ENCODE assay signal across 8 mouse cellular contexts in genomic region chr4:150001221-150001860, GRCm38 (mm10). TPM values are rescaled to one million over a fixed set of nuclear protein-coding genes. Genes with fewer than 3 reads are reported as not detected.
DNase-seq lines count a peak whose midpoint lies in the region; ATAC-seq and TF ChIP-seq lines count a peak whose summit lies in the region.

No protein-coding gene starts in this region.

- no peaks in the 10 kb centered on the region for H3K27me3 ChIP-seq in lung, embryonic 14.5 days (ENCODE audit: insufficient read depth, low read length)
- peaks cover 2% of the 10 kb centered on the region; the same call in 1 of the 2 replicates for H3K27me3 ChIP-seq in hindbrain, embryonic 10.5 days (ENCODE audit: insufficient read depth, poor library complexity, severe bottlenecking)

- no peak for TF ChIP-seq CTCF in lung, embryonic 14.5 days (IDR thresholded peaks at IDR 0.05; ENCODE audit: low read depth)

- DNase-seq in CD4-positive helper T cell, adult 2 months (ENCODE audit: low read depth, low spot score): peak; percentile 41
- peak; percentile 54 to 58 for DNase-seq in CD8-positive naive resting alpha-beta T cell, adult 2 months (ENCODE audit: low read depth in 2 of 2, low spot score in 2 of 2)
- peak; percentile 34 for DNase-seq in lung, embryonic 14.5 days
- no peak for DNase-seq in hindbrain, embryonic 10.5 days (ENCODE audit: low spot score)
- DNase-seq in left cerebral cortex, adult 18-20 months (ENCODE audit: low spot score in 2 of 2): no peak
- no peak for DNase-seq in layer of hippocampus, postnatal 14 days (ENCODE audit: low spot score in 2 of 2)
- DNase-seq in testis, postnatal 14 days (ENCODE audit: low spot score): no peak

- H3K4me1 ChIP-seq in lung, embryonic 14.5 days (ENCODE audit: insufficient read depth): peaks cover 49% of the 10 kb centered on the region
- H3K4me1 ChIP-seq in hindbrain, embryonic 10.5 days (replicated peaks): peaks cover 42% of the 10 kb centered on the region

- no peaks in the 10 kb centered on the region for H3K9me3 ChIP-seq in lung, embryonic 14.5 days (ENCODE audit: low read depth, low read length)
- H3K9me3 ChIP-seq in hindbrain, embryonic 10.5 days: no peaks in the 10 kb centered on the region

- 43% methylated on average over 10 of the region's 10 CpGs for WGBS in lung, embryonic 14.5 days
- WGBS in hindbrain, embryonic 10.5 days: 75% methylated on average over 10 of the region's 10 CpGs

- H3K4me3 ChIP-seq in lung, embryonic 14.5 days (ENCODE audit: low read depth, low read length): no peak overlapping the region
- no peak overlapping the region for H3K4me3 ChIP-seq in hindbrain, embryonic 10.5 days

- H3K36me3 ChIP-seq in lung, embryonic 14.5 days (ENCODE audit: insufficient read depth): no peaks in the 10 kb centered on the region
- no peaks in the 10 kb centered on the region for H3K36me3 ChIP-seq in hindbrain, embryonic 10.5 days

- H3K9ac ChIP-seq in lung, embryonic 14.5 days: no peak overlapping the region

- ATAC-seq in inflammation-experienced regulatory T-cells, adult 6 months: peak; percentile 90
- ATAC-seq in lung, embryonic 14.5 days (ENCODE audit: insufficient read depth): no peak

- peak overlapping the region; percentile 31 for H3K27ac ChIP-seq in lung, embryonic 14.5 days (ENCODE audit: low read depth)
- H3K27ac ChIP-seq in hindbrain, embryonic 10.5 days: no peak overlapping the region

- peak overlapping the region; percentile 41; the same call in 1 of the 2 replicates for H3K4me2 ChIP-seq in lung, embryonic 14.5 days

RNA-seq across cellular contexts. Expression of gene H6pd, which starts 7.5 kb away (rescaled TPM):
- polyA plus RNA-seq in inflammation-experienced regulatory T-cells, adult 6 months (2017; shearing (Covaris generic)): 1 to 10 TPM; 4.1 to 5.9 (median 5.0) TPM
- 20.4 and 22.0 TPM in 2 replicates for polyA plus RNA-seq in lung, embryonic 14.5 days (2014; fragmentation: Nextera tagmentation; extraction: Ambion mirVana)
- 4.8 and 5.6 TPM in 2 replicates for polyA plus RNA-seq in hindbrain, embryonic 10.5 days (2016; fragmentation: Nextera tagmentation; extraction: Ambion mirVana)
- 10 to 100 TPM; 11.2 to 11.5 TPM for total RNA-seq in left cerebral cortex, adult 18-20 months (2021)
- total RNA-seq in layer of hippocampus, postnatal 14 days (2021): 10 to 100 TPM; 11.5 to 12.2 TPM

RNA-seq across cellular contexts. Expression of gene Spsb1, which starts 46.5 kb away (rescaled TPM):
- polyA plus RNA-seq in inflammation-experienced regulatory T-cells, adult 6 months (2017; shearing (Covaris generic)): 1 to 10 TPM; 1.7 to 8.9 (median 7.9) TPM
- polyA plus RNA-seq in lung, embryonic 14.5 days (2014; fragmentation: Nextera tagmentation; extraction: Ambion mirVana): 17.0 and 17.1 TPM in 2 replicates
- polyA plus RNA-seq in hindbrain, embryonic 10.5 days (2016; fragmentation: Nextera tagmentation; extraction: Ambion mirVana): 10.7 and 12.0 TPM in 2 replicates
- 10 to 100 TPM; 11.1 to 13.8 TPM for total RNA-seq in left cerebral cortex, adult 18-20 months (2021)
- 10 to 100 TPM; 25.3 to 29.1 TPM for total RNA-seq in layer of hippocampus, postnatal 14 days (2021)

Comparison
In these comparisons a context has a peak if more than half of its experiments do, and no peak if none do; other contexts are left out.
1. DNase-seq: peak in CD4-positive helper T cell, adult 2 months (single experiment), CD8-positive naive resting alpha-beta T cell, adult 2 months (2 of 2) and lung, embryonic 14.5 days (single experiment); none in hindbrain, embryonic 10.5 days (single experiment), left cerebral cortex, adult 18-20 months (0 of 2), layer of hippocampus, postnatal 14 days (0 of 2) and testis, postnatal 14 days (single experiment).